Mouse (Mus musculus): Measurements from ENCODE around the gene Arl13a.
"Not testable (repeated sequence)": the region's sequence is repeated elsewhere in the genome, so short reads cannot be mapped to it uniquely, and the experiment has no call there.

The Arl13a gene

GRCm38 (mm10) chrX:134187201-134187600, at the start of gene Arl13a:
TSS of gene Arl13a (plus strand) at chrX:134187501.
- DNase-seq = not testable (repeated sequence)

GRCm38 (mm10) chrX:134140024-134140423, 47.3 kb upstream of the Arl13a start:
- no peak for DNase-seq

GRCm38 (mm10) chrX:134141551-134141950, 45.8 kb upstream of the Arl13a start:
- DNase-seq = no peak

- DNase-seq = no peak
Observed at GRCm38 (mm10) chrX:134141986-134142385, 45.3 kb upstream of the Arl13a start.

- no peak for DNase-seq
Observed at GRCm38 (mm10) chrX:134158151-134158550, 29.1 kb upstream of the Arl13a start.

GRCm38 (mm10) chrX:134160442-134160841, 26.9 kb upstream of the Arl13a start:
- no peak for DNase-seq

- peak; percentile 2 for DNase-seq
Observed at GRCm38 (mm10) chrX:134162043-134162720, 25.1 kb upstream of the Arl13a start, which contains the start of gene Xkrx. TSS of gene Xkrx (minus strand) at chrX:134162076.

DNA sequence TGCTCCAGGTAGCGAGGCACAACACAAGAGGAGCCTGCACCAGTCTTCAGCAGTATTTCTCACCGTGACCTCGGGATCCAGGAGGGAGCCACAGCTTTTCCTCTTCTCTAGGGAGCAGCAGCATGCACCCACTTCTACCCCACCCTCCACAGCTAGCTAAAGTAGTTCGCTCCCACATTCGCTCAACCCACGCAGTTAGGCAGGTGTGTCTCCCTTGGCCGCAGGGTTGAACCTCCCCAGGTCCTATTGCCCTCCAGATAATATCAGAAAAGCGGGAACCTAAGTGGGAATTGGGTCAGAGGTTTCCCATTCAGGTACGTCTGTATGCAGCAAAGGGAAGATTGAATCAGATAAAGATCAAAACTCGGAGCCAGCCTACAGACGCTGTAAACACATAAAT, 24.5 kb upstream of the Arl13a start:
- DNase-seq = peak; percentile 10

GRCm38 (mm10) chrX:134163484-134163883, 23.8 kb upstream of the Arl13a start:
- DNase-seq = no peak

DNA sequence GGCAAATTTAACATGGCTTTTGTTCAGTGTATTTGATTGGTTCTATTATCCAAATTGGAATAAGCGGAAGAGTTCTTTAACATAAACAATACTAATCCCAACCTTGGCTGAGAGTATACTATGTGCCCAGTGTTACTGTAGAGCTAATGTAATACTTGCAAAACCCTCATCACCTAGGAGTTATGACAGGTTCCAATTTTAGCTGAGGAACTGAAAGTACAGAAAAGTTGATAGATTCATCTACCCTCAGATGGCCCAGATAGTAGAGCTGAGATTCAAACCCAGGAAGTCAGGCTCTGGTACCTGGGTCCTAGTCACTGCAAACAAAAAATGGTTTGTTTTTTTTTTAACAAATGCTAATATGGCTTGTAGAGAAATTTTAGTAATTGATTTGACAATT, 16.7 kb upstream of the Arl13a start:
- DNase-seq = no peak

GRCm38 (mm10) chrX:134174699-134175098, 12.6 kb upstream of the Arl13a start:
- DNase-seq = no peak

- DNase-seq = no peak
Observed at GRCm38 (mm10) chrX:134208491-134208890, 21.2 kb downstream of the Arl13a start.

- no peak for DNase-seq
Observed at GRCm38 (mm10) chrX:134211151-134211642, 23.9 kb downstream of the Arl13a start.

- DNase-seq = no peak
Observed at GRCm38 (mm10) chrX:134218161-134218560, 30.9 kb downstream of the Arl13a start.

DNA sequence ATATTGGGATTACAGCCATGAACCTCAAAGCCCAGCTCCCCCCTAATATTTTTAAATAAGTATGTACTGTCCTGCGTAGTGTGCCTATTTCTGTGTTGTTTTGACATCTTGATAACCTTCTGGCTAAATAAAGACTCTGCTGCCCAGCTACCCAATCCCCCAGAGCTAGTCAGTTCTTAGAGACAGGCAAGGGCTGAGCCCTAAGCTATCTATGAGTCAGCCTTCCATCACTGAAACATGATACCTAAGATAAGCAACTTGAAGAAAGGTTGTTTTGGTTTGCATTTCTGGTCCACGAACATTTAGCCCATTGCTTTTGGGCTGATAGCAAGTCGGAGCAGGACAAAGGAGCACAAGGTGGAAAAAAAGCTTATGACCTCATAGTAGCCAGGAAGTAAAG, 33.3 kb downstream of the Arl13a start:
- DNase-seq = no peak

GRCm38 (mm10) chrX:134221856-134222255, 34.6 kb downstream of the Arl13a start, which contains the start of gene Nox1:
TSS of gene Nox1 (minus strand) at chrX:134221956.
- no peak for DNase-seq

GRCm38 (mm10) chrX:134233048-134233447, 45.7 kb downstream of the Arl13a start:
- DNase-seq = no peak

- no peak for DNase-seq
Observed at GRCm38 (mm10) chrX:134238266-134238665, 51.0 kb downstream of the Arl13a start.

DNA sequence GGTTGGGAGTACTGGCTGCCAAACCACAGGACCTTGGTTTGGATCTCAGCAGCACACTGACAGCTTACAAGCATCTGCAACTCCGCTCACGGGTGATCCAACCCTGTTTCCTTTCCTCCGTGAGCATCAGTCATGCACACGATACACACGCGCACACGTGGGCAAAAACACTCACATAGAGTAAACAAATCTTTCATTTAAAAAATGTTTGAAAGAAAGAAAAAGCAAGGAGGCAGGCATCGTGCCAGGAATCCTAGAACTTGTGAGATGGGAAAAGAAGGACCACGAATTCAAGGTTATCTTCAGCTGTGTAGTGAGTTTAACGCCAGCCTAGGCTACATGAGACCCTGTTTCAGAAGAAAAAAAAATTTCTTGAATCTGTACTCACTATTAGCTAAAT, 58.6 kb downstream of the Arl13a start:
- no peak for DNase-seq

GRCm38 (mm10) chrX:134248202-134248601, 60.9 kb downstream of the Arl13a start:
- DNase-seq = no peak

All from cerebellum, adult 11 months (tissue).